Mouse (Mus musculus) left cerebral cortex, adult 2 months (tissue): ENCODE measurements around the gene Slc4a5. TPM values are rescaled to one million over a fixed set of nuclear protein-coding genes. Genes with fewer than 3 reads are reported as not detected.

Experiments
- DNase-seq, 2 experiments: peaks; one replicate each; pipeline ENCODE4 v3.0.0; 2021 to 2022; ENCODE audit warnings: low spot score in 2 of 2, mixed read lengths in 1 of 2; ENCODE audit errors: extremely low spot score in 1 of 2
- H3K27ac ChIP-seq: fragments of 200-600 bp; 2 replicates; pipeline ENCODE4 v1.8.1; 2022
- H3K4me3 ChIP-seq: fragments of 200-600 bp; 2 replicates; pipeline ENCODE4 v1.8.1; 2022
- CTCF ChIP-seq: fragments of 200-600 bp; IDR thresholded peaks from 2 replicates; pipeline ENCODE4 v1.8.1; 2022; ENCODE audit warnings: antibody characterized with exemption, mild to moderate bottlenecking, moderate library complexity
- intact Hi-C: fragments of 180-260 bp; cut with DNase I; formaldehyde crosslinking; loops from one replicate; pipeline ENCODE4 v1.15.1; 2025
- total RNA-seq, 2 experiments: library from RNA; stranded (reverse); gene quantifications; 2 replicates each; pipeline ENCODE4 v1.2.3; 2021

Gene Slc4a5
- total RNA-seq, 2 experiments from 2014 or later: 0.84 to 1.3 TPM

- Histone ChIP-seq H3K27ac (no peak overlapping the region), H3K4me3 (no peak overlapping the region)
- intact Hi-C loops: loop anchor here (2.0 kb wide), 1 partner anchor 101 kb away; no protein-coding TSS in a partner anchor
- no peak for TF ChIP-seq CTCF
- peak in 1 of 2 experiments; percentile 14 for DNase-seq
Observed at GRCm38 (mm10) chr6:83316022-83316421, 96.4 kb downstream of the Slc4a5 start.

- peak; percentile 80 for TF ChIP-seq CTCF
- Histone ChIP-seq H3K27ac (peak overlapping the region; percentile 67), H3K4me3 (peak overlapping the region; percentile 99)
- DNase-seq: peak; percentile 90
- intact Hi-C loops: loop anchor here (2.0 kb wide), 1 partner anchor 102 kb away; no protein-coding TSS in a partner anchor
Observed at GRCm38 (mm10) chr6:83317108-83317741, 97.6 kb downstream of the Slc4a5 start.

GRCm38 (mm10) chr6:83321927-83322326, 102.3 kb downstream of the Slc4a5 start:
- Histone ChIP-seq H3K4me3 (no peak overlapping the region), H3K27ac (no peak overlapping the region)
- no peak for TF ChIP-seq CTCF
- intact Hi-C loops: loop anchor here (10.0 kb wide), 1 partner anchor 453 kb away; the partner anchor contains the start of gene Tex261
- DNase-seq: no peak

- no peak for TF ChIP-seq CTCF
- intact Hi-C loops: loop anchor here (10.0 kb wide), 1 partner anchor 452 kb away; the partner anchor contains the start of gene Tex261
- no peak overlapping the region for H3K27ac ChIP-seq
Observed at GRCm38 (mm10) chr6:83322794-83323193, 103.2 kb downstream of the Slc4a5 start.

GRCm38 (mm10) chr6:83323652-83324419, 104.2 kb downstream of the Slc4a5 start:
- no peak overlapping the region for H3K4me3 ChIP-seq
- TF ChIP-seq CTCF: no peak
- DNase-seq: no peak
- intact Hi-C loops: loop anchor here (10.0 kb wide), 1 partner anchor 451 kb away; the partner anchor contains the start of gene Tex261
- no peak overlapping the region for H3K27ac ChIP-seq

More at GRCm38 (mm10) chr6:83322794-83323193, 103.2 kb downstream of the Slc4a5 start:
- no peak for DNase-seq
- no peak overlapping the region for H3K4me3 ChIP-seq

- DNase-seq: peak; percentile 89 to 94
- H3K4me3 ChIP-seq: peak within 1 kb of the TSS; percentile 77
- H3K27ac ChIP-seq: peak within 1 kb of the TSS; percentile 91
- intact Hi-C loops: loop anchor here (10.0 kb wide), 1 partner anchor 449 kb away; the partner anchor contains the start of gene Tex261
- no peak for TF ChIP-seq CTCF
Observed at GRCm38 (mm10) chr6:83325525-83326393, 106.1 kb downstream of the Slc4a5 start, which contains the start of the genes Mthfd2 and Mob1a. Gene Mthfd2, minus strand, starts transcription at chr6:83325908. Gene Mob1a, plus strand, starts transcription at chr6:83326016.

GRCm38 (mm10) chr6:83326394-83326736, 106.7 kb downstream of the Slc4a5 start:
- H3K27ac ChIP-seq: peak overlapping the region; percentile 91
- no peak for TF ChIP-seq CTCF
- H3K4me3 ChIP-seq: peak overlapping the region; percentile 77
- DNase-seq: no peak
- intact Hi-C loops: loop anchor here (10.0 kb wide), 1 partner anchor 448 kb away; the partner anchor contains the start of gene Tex261

- no peak for TF ChIP-seq CTCF
- peak overlapping the region; percentile 77 for H3K4me3 ChIP-seq
- H3K27ac ChIP-seq: peak overlapping the region; percentile 91
- no peak for DNase-seq
- intact Hi-C loops: loop anchor here (10.0 kb wide), 1 partner anchor 448 kb away; the partner anchor contains the start of gene Tex261
Observed at GRCm38 (mm10) chr6:83326761-83327160, 107.1 kb downstream of the Slc4a5 start.

- DNase-seq: no peak
- no peak overlapping the region; the same call in 1 of the 2 replicates for H3K4me3 ChIP-seq
- H3K27ac ChIP-seq: no peak overlapping the region
- intact Hi-C loops: loop anchor here (10.0 kb wide), 1 partner anchor 447 kb away; the partner anchor contains the start of gene Tex261
- TF ChIP-seq CTCF: no peak; the same call in none of the 2 replicates
Observed at GRCm38 (mm10) chr6:83327591-83328190, 108.1 kb downstream of the Slc4a5 start.

- no peak for DNase-seq
- no peak overlapping the region for H3K4me3 ChIP-seq
- intact Hi-C loops: no loop called here
- TF ChIP-seq CTCF: no peak
- H3K27ac ChIP-seq: no peak overlapping the region
Observed at GRCm38 (mm10) chr6:83341387-83341786, 121.8 kb downstream of the Slc4a5 start.
